Mouse (Mus musculus): Measurements from ENCODE around the gene Lcor. TPM values are rescaled to one million over a fixed set of nuclear protein-coding genes. Genes with fewer than 3 reads are reported as not detected.

Lcor gene
- polyA plus RNA-seq, 1 experiment from 2014 or later: 13.4 TPM

- H3K4me1 ChIP-seq (ENCODE audit: insufficient read depth, low read length): 0 out of 2 replicates have a peak, but pooled peaks cover 4% of the 10 kb centered on the region
- H3K9me3 ChIP-seq (ENCODE audit: low read length): no peaks in the 10 kb centered on the region
- WGBS: 19% methylated on average over 4 of the region's 4 CpGs
- H3K9ac ChIP-seq (replicated peaks; ENCODE audit: low read length): no peak overlapping the region
- H3K27ac ChIP-seq (ENCODE audit: low read length): no peak overlapping the region
- no peak overlapping the region for H3K4me2 ChIP-seq (replicated peaks; ENCODE audit: low read depth, low read length)
- no peaks in the 10 kb centered on the region for H3K36me3 ChIP-seq (ENCODE audit: insufficient read depth, low read length)
- no peaks in the 10 kb centered on the region for H3K27me3 ChIP-seq (ENCODE audit: insufficient read depth, low read length)
- ATAC-seq (ENCODE audit: low FRiP score, low TSS enrichment): no peak
- H3K4me3 ChIP-seq (ENCODE audit: low read length): no peak overlapping the region
Measured at GRCm38 (mm10) chr19:41495382-41496032, 13.1 kb downstream of the Lcor start.

GRCm38 (mm10) chr19:41496058-41496457 lies 13.6 kb downstream of the Lcor start:
- 0 out of 2 replicates have a peak, but pooled peaks cover 4% of the 10 kb centered on the region for H3K4me1 ChIP-seq (ENCODE audit: insufficient read depth, low read length)
- H3K9ac ChIP-seq (replicated peaks; ENCODE audit: low read length): no peak overlapping the region
- H3K27ac ChIP-seq (ENCODE audit: low read length): no peak overlapping the region
- no peaks in the 10 kb centered on the region for H3K36me3 ChIP-seq (ENCODE audit: insufficient read depth, low read length)
- no peaks in the 10 kb centered on the region for H3K27me3 ChIP-seq (ENCODE audit: insufficient read depth, low read length)
- no peak overlapping the region for H3K4me3 ChIP-seq (ENCODE audit: low read length)
- H3K4me2 ChIP-seq (replicated peaks; ENCODE audit: low read depth, low read length): no peak overlapping the region
- ATAC-seq (ENCODE audit: low FRiP score, low TSS enrichment): no peak
- H3K9me3 ChIP-seq (ENCODE audit: low read length): no peaks in the 10 kb centered on the region

DNA sequence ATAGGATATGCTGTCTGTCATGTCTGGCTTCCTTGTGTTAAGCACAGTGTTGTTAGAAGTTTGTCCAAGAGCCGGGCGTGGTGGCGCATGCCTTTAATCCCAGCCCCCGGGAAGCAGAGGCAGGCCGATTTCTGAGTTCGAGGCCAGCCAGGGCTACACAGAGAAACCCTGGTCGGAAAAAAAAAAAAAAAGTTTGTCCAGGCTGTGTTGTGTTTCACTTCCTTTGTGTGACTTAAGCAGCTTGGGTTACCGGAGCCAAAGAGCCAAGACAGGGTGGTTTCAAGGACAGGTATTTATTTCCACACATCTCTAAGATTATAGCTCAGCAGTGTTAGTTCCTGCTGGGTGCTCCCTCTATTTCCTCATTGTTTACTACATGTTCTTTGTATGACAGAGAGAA lies 25.4 kb downstream of the Lcor start:
- H3K9me3 ChIP-seq (ENCODE audit: low read length): no peaks in the 10 kb centered on the region
- no peak for ATAC-seq (ENCODE audit: low FRiP score, low TSS enrichment)
- H3K27me3 ChIP-seq (ENCODE audit: insufficient read depth, low read length): no peaks in the 10 kb centered on the region
- H3K27ac ChIP-seq (ENCODE audit: low read length): no peak overlapping the region
- H3K4me3 ChIP-seq (ENCODE audit: low read length): no peak overlapping the region
- WGBS: 92% methylated on average over 8 of the region's 8 CpGs
- H3K4me2 ChIP-seq (replicated peaks; ENCODE audit: low read depth, low read length): no peak overlapping the region
- H3K36me3 ChIP-seq (ENCODE audit: insufficient read depth, low read length): no peaks in the 10 kb centered on the region
- H3K9ac ChIP-seq (replicated peaks; ENCODE audit: low read length): no peak overlapping the region
- H3K4me1 ChIP-seq (ENCODE audit: insufficient read depth, low read length): no peaks in the 10 kb centered on the region

GRCm38 (mm10) chr19:41514836-41515235 lies 32.4 kb downstream of the Lcor start:
- H3K4me1 ChIP-seq (ENCODE audit: insufficient read depth, low read length): 0 out of 2 replicates have a peak, but pooled peaks cover 3% of the 10 kb centered on the region
- no peak overlapping the region for H3K9ac ChIP-seq (replicated peaks; ENCODE audit: low read length)
- no peak overlapping the region for H3K4me2 ChIP-seq (replicated peaks; ENCODE audit: low read depth, low read length)
- H3K36me3 ChIP-seq (ENCODE audit: insufficient read depth, low read length): no peaks in the 10 kb centered on the region
- no peak overlapping the region for H3K27ac ChIP-seq (ENCODE audit: low read length)
- no peaks in the 10 kb centered on the region for H3K9me3 ChIP-seq (ENCODE audit: low read length)
- no peaks in the 10 kb centered on the region for H3K27me3 ChIP-seq (ENCODE audit: insufficient read depth, low read length)
- WGBS: 100% methylated on average over 1 of the region's 1 CpGs
- no peak overlapping the region for H3K4me3 ChIP-seq (ENCODE audit: low read length)
- no peak for ATAC-seq (ENCODE audit: low FRiP score, low TSS enrichment)

- Histone ChIP-seq H3K4me2 (replicated peaks; ENCODE audit: low read depth, low read length) (no peak overlapping the region), H3K27ac (ENCODE audit: low read length) (no peak overlapping the region), H3K9ac (replicated peaks; ENCODE audit: low read length) (no peak overlapping the region), H3K4me1 (ENCODE audit: insufficient read depth, low read length) (0 out of 2 replicates have a peak, but pooled peaks cover 3% of the 10 kb centered on the region), H3K27me3 (ENCODE audit: insufficient read depth, low read length) (no peaks in the 10 kb centered on the region), H3K9me3 (ENCODE audit: low read length) (no peaks in the 10 kb centered on the region), H3K4me3 (ENCODE audit: low read length) (no peak overlapping the region), H3K36me3 (ENCODE audit: insufficient read depth, low read length) (no peaks in the 10 kb centered on the region)
- ATAC-seq (ENCODE audit: low FRiP score, low TSS enrichment): no peak
- 88% methylated on average over 1 of the region's 1 CpGs for WGBS
Measured at GRCm38 (mm10) chr19:41515549-41515948, 33.1 kb downstream of the Lcor start.

DNA sequence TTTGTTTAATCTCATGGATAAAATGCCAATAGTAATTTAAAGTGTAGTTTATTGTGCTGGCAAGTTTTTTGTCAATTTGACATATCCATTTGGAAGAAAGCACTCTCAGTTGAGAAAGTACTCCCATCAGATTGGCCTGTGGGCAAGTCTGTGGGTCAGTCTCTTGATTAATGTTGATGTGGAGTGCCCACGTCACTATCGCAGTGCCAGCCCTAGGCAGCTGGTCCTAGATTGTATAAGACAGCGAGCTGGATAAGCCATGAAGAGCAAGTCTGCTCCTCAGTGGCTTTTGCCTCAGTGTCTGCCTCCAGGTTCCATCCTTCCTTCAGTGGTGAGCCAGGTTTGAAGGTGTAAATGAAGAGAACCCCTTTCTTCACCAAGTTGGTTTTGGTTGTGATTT lies 34.6 kb downstream of the Lcor start:
- Histone ChIP-seq H3K9ac (replicated peaks; ENCODE audit: low read length) (no peak overlapping the region), H3K9me3 (ENCODE audit: low read length) (no peaks in the 10 kb centered on the region), H3K27me3 (ENCODE audit: insufficient read depth, low read length) (no peaks in the 10 kb centered on the region), H3K4me3 (ENCODE audit: low read length) (no peak overlapping the region), H3K4me2 (replicated peaks; ENCODE audit: low read depth, low read length) (no peak overlapping the region), H3K4me1 (ENCODE audit: insufficient read depth, low read length) (0 out of 2 replicates have a peak, but pooled peaks cover 3% of the 10 kb centered on the region), H3K27ac (ENCODE audit: low read length) (no peak overlapping the region), H3K36me3 (ENCODE audit: insufficient read depth, low read length) (no peaks in the 10 kb centered on the region)
- 94% methylated on average over 3 of the region's 3 CpGs for WGBS
- no peak for ATAC-seq (ENCODE audit: low FRiP score, low TSS enrichment)

- Histone ChIP-seq H3K9ac (replicated peaks; ENCODE audit: low read length) (no peak overlapping the region), H3K4me1 (ENCODE audit: insufficient read depth, low read length) (no peaks in the 10 kb centered on the region; the same call in 1 of the 2 replicates), H3K27me3 (ENCODE audit: insufficient read depth, low read length) (no peaks in the 10 kb centered on the region), H3K4me3 (ENCODE audit: low read length) (no peak overlapping the region), H3K36me3 (ENCODE audit: insufficient read depth, low read length) (no peaks in the 10 kb centered on the region), H3K9me3 (ENCODE audit: low read length) (no peaks in the 10 kb centered on the region), H3K4me2 (replicated peaks; ENCODE audit: low read depth, low read length) (no peak overlapping the region), H3K27ac (ENCODE audit: low read length) (no peak overlapping the region)
- 84% methylated on average over 6 of the region's 6 CpGs for WGBS
- ATAC-seq (ENCODE audit: low FRiP score, low TSS enrichment): no peak
Measured at GRCm38 (mm10) chr19:41519121-41519520, 36.7 kb downstream of the Lcor start.

GRCm38 (mm10) chr19:41522246-41522645 lies 39.8 kb downstream of the Lcor start:
- Histone ChIP-seq H3K9ac (replicated peaks; ENCODE audit: low read length) (no peak overlapping the region), H3K4me3 (ENCODE audit: low read length) (no peak overlapping the region), H3K27me3 (ENCODE audit: insufficient read depth, low read length) (no peaks in the 10 kb centered on the region), H3K9me3 (ENCODE audit: low read length) (no peaks in the 10 kb centered on the region), H3K4me2 (replicated peaks; ENCODE audit: low read depth, low read length) (no peak overlapping the region), H3K36me3 (ENCODE audit: insufficient read depth, low read length) (no peaks in the 10 kb centered on the region), H3K4me1 (ENCODE audit: insufficient read depth, low read length) (no peaks in the 10 kb centered on the region; the same call in 1 of the 2 replicates), H3K27ac (ENCODE audit: low read length) (no peak overlapping the region)
- no peak for ATAC-seq (ENCODE audit: low FRiP score, low TSS enrichment)
- WGBS: 69% methylated on average over 2 of the region's 2 CpGs

DNA sequence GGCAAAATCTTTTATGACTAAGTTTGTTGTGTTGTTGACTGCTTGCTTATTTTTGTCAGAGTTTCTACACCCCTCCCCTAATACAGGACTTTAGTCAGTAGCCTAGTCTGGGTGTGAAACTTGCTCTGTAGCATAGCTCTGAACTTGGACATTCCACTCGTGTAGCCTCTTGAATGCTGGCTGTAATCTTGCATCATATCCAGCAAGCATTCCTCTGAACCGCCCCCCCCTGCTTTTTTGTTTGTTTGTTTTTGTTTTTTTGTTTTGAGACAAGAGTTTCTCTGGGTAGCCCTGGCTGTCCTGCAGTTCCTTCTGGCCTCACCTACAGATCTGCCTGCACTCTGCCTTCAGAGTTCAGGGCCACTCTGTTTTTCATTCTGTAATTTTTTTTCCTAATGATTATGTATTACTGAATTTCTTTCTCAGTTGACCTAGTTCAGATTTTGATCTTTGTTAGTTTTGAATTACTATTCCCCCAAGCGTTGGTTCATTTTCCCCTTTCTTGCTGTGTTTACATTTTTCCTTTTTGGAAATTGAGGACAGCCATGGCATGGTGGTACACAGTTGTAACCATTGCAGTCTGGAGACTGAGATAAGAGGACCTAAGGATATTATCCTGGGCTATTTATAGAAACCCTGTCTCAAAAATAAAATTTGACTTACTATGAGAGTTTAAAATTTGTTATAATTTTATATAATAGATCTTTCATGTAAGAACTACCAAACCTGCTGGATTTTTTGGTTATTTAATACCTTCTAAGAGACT lies 41.5 kb downstream of the Lcor start:
- WGBS: 70% methylated on average over 3 of the region's 3 CpGs
- no peaks in the 10 kb centered on the region for H3K36me3 ChIP-seq (ENCODE audit: insufficient read depth, low read length)
- no peak overlapping the region for H3K9ac ChIP-seq (replicated peaks; ENCODE audit: low read length)
- H3K4me3 ChIP-seq (ENCODE audit: low read length): no peak overlapping the region
- ATAC-seq (ENCODE audit: low FRiP score, low TSS enrichment): no peak
- no peak overlapping the region for H3K27ac ChIP-seq (ENCODE audit: low read length)
- no peaks in the 10 kb centered on the region; the same call in 1 of the 2 replicates for H3K4me1 ChIP-seq (ENCODE audit: insufficient read depth, low read length)
- H3K4me2 ChIP-seq (replicated peaks; ENCODE audit: low read depth, low read length): no peak overlapping the region
- no peaks in the 10 kb centered on the region for H3K9me3 ChIP-seq (ENCODE audit: low read length)
- no peaks in the 10 kb centered on the region for H3K27me3 ChIP-seq (ENCODE audit: insufficient read depth, low read length)

- Histone ChIP-seq H3K27ac (ENCODE audit: low read length) (no peak overlapping the region), H3K4me2 (replicated peaks; ENCODE audit: low read depth, low read length) (no peak overlapping the region), H3K36me3 (ENCODE audit: insufficient read depth, low read length) (0 out of 2 replicates have a peak, but pooled peaks cover 4% of the 10 kb centered on the region), H3K9me3 (ENCODE audit: low read length) (no peaks in the 10 kb centered on the region), H3K4me3 (ENCODE audit: low read length) (no peak overlapping the region), H3K27me3 (ENCODE audit: insufficient read depth, low read length) (no peaks in the 10 kb centered on the region), H3K9ac (replicated peaks; ENCODE audit: low read length) (no peak overlapping the region), H3K4me1 (ENCODE audit: insufficient read depth, low read length) (no peaks in the 10 kb centered on the region)
- WGBS: 87% methylated on average over 3 of the region's 3 CpGs
- ATAC-seq (ENCODE audit: low FRiP score, low TSS enrichment): no peak
Measured at GRCm38 (mm10) chr19:41529169-41529568, 46.7 kb downstream of the Lcor start.

All from kidney, embryonic 16.5 days (tissue).